Mouse (Mus musculus) heart, embryonic 10.5 days (tissue): ENCODE data around the gene Cttnbp2. TPM values are rescaled to one million over a fixed set of nuclear protein-coding genes. Genes with fewer than 3 reads are reported as not detected.

Source experiments
- DNase-seq: peaks from one replicate; pipeline ENCODE4 v3.0.0-alpha.2; 2017; ENCODE audit warnings: low spot score
- H3K27ac ChIP-seq: fragments of 300-500 bp; sonication (generic); 2 replicates; pipeline ENCODE4 v1.5.1; 2016; ENCODE audit warnings: mild to moderate bottlenecking
- H3K27me3 ChIP-seq: fragments of 300-500 bp; sonication (generic); 2 replicates; pipeline ENCODE4 v1.6.1; 2016; ENCODE audit warnings: mild to moderate bottlenecking; ENCODE audit not compliant: poor library complexity, insufficient read depth, severe bottlenecking
- H3K36me3 ChIP-seq: fragments of 300-500 bp; sonication (generic); 2 replicates; pipeline ENCODE4 v1.6.1; 2016; ENCODE audit warnings: mild to moderate bottlenecking, moderate library complexity
- H3K4me1 ChIP-seq: fragments of 300-500 bp; sonication (generic); 2 replicates; pipeline ENCODE4 v1.6.1; 2016; ENCODE audit warnings: mild to moderate bottlenecking
- H3K4me3 ChIP-seq: fragments of 300-500 bp; sonication (generic); 2 replicates; pipeline ENCODE4 v1.5.1; 2016; ENCODE audit warnings: mild to moderate bottlenecking, moderate library complexity
- H3K9me3 ChIP-seq: fragments of 300-500 bp; sonication (generic); 2 replicates; pipeline ENCODE4 v1.6.1; 2016; ENCODE audit warnings: mild to moderate bottlenecking, moderate library complexity
- WGBS: fragments of 180-500 bp; shearing (Covaris S2); methylation state at CpG from one replicate; pipeline ENCODE4 v1.1.7; 2016; 5-methylcytosine and 5-hydroxymethylcytosine counted together
- polyA plus RNA-seq: library from polyadenylated mRNA; unstranded; fragments of >200 nt; fragmentation: Nextera tagmentation; extraction: Ambion mirVana; gene quantifications from 2 replicates; pipeline ENCODE4 v1.2.1, GENCODE M21; 2016

The Cttnbp2 gene
- polyA plus RNA-seq, 1 experiment from 2014 or later = 9.2 TPM

- Histone ChIP-seq H3K36me3 (0 out of 2 replicates have a peak, but pooled peaks cover 3% of the 10 kb centered on the region), H3K27ac (no peak overlapping the region), H3K27me3 (no peaks in the 10 kb centered on the region), H3K9me3 (no peaks in the 10 kb centered on the region), H3K4me1 (no peaks in the 10 kb centered on the region), H3K4me3 (no peak overlapping the region)
- 69% methylated on average over 6 of the region's 6 CpGs for WGBS
- DNase-seq = no peak
Observed at GRCm38 (mm10) chr6:18492248-18492901, 22.3 kb downstream of the Cttnbp2 start.

DNA sequence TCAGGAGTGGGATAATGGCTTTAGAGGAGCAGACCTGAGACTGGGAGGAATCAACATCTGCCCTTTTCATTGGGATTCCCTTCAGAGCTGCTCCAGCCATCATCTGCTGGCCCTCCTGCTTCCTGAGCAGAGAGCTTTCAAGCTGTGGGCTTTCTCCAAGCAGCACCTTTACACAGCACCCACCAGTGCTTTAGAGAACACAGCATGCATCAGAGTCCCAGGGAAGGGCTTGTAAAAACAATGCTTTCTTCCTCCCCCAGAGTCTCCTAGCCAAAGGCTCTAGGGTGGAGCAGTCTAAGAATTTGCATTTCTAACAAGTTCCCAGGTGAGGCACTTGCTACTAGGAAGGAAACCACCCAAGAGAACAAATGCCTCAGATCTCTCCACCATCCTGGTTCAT is 29.6 kb downstream of the Cttnbp2 start:
- Histone ChIP-seq H3K27ac (no peak overlapping the region), H3K4me3 (no peak overlapping the region), H3K4me1 (no peaks in the 10 kb centered on the region), H3K36me3 (0 out of 2 replicates have a peak, but pooled peaks cover 3% of the 10 kb centered on the region), H3K27me3 (no peaks in the 10 kb centered on the region), H3K9me3 (no peaks in the 10 kb centered on the region)
- DNase-seq = no peak

- Histone ChIP-seq H3K9me3 (no peaks in the 10 kb centered on the region), H3K4me1 (no peaks in the 10 kb centered on the region), H3K27me3 (no peaks in the 10 kb centered on the region), H3K36me3 (0 out of 2 replicates have a peak, but pooled peaks cover 3% of the 10 kb centered on the region), H3K27ac (no peak overlapping the region), H3K4me3 (no peak overlapping the region)
- 84% methylated on average over 5 of the region's 5 CpGs for WGBS
- DNase-seq = no peak
Observed at GRCm38 (mm10) chr6:18484061-18484460, 30.6 kb downstream of the Cttnbp2 start.

DNA sequence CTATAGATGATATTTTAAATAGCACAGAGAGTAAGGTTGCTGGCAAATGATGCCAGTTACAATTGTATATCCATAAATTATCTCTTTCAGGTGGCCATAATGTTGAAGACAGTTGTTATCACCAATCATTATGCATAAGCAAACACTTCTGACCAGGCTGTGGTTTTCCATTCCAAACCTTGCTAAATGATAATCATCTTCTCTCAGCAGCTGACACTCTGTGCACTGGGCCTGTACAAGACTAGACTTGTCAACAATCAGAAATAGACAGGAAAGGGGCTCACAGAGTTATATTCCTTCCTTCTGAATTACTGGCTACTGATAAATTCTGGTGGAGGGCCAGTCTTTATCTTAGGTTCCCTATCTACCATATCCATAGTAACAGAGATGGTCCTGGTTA is 32.1 kb downstream of the Cttnbp2 start:
- no peak for DNase-seq

DNA sequence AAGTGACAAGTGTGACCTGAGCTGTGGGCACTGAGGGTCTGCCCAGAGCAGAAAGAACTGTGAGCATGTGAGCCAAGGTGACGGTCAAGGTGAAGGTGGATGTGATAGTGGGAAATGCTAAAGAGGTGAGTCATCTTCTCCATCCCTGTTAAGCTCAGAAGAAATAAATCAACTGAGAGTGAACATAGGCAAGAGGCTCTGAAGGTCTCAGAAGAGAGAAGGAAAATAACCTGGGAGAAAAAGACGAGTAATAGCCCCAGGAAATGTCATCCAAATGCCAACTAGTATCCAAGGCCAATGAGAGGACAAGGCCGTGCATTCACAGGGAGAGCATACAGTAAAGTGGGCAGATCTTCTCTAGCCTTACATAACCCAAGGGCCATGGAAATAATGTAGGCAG is 32.9 kb downstream of the Cttnbp2 start:
- Histone ChIP-seq H3K36me3 (no peaks in the 10 kb centered on the region), H3K4me3 (no peak overlapping the region), H3K27ac (no peak overlapping the region), H3K9me3 (no peaks in the 10 kb centered on the region), H3K27me3 (no peaks in the 10 kb centered on the region), H3K4me1 (no peaks in the 10 kb centered on the region)
- 65% methylated on average over 3 of the region's 3 CpGs for WGBS
- DNase-seq = no peak

More for the DNA sequence above, 32.1 kb downstream of the Cttnbp2 start:
- no peaks in the 10 kb centered on the region for H3K36me3 ChIP-seq
- H3K9me3 ChIP-seq = no peaks in the 10 kb centered on the region
- H3K27me3 ChIP-seq = no peaks in the 10 kb centered on the region
- H3K27ac ChIP-seq = no peak overlapping the region
- H3K4me1 ChIP-seq = no peaks in the 10 kb centered on the region
- no peak overlapping the region for H3K4me3 ChIP-seq

DNA sequence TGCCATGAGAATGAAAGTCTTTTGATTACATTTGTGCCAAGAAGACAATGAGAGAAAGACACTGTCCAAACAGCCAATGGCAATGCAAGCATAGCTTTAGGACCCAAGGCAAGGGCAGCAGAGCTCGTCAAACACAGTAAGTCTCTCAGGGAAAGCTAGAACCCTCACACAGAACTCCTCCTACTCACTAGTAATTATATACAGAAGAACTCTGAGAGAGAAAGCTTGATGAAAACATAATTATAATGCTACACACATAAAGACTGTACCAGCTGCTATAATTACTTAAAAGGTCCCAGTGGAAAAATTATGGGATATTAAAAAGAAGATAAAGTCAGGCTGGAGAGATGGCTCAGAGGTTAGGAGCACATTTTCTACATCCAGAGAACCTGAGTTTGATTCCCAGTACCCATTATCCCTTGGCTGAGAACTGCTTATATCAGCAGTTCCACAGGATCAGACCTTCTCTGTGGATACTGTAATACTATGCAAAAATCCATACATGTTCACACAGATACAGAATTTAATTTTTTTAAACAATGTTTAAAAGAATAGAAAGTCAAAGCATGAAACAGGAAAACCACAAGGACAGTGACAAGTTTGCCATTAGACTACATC is 37.2 kb downstream of the Cttnbp2 start:
- Histone ChIP-seq H3K27me3 (no peaks in the 10 kb centered on the region), H3K4me3 (no peak overlapping the region), H3K27ac (no peak overlapping the region), H3K9me3 (no peaks in the 10 kb centered on the region), H3K36me3 (no peaks in the 10 kb centered on the region), H3K4me1 (no peaks in the 10 kb centered on the region)
- no peak for DNase-seq
- WGBS = 82% methylated on average over 1 of the region's 1 CpGs

GRCm38 (mm10) chr6:18474983-18475382 is 39.7 kb downstream of the Cttnbp2 start:
- no peak for DNase-seq
- Histone ChIP-seq H3K27ac (no peak overlapping the region), H3K4me1 (no peaks in the 10 kb centered on the region), H3K27me3 (no peaks in the 10 kb centered on the region), H3K4me3 (no peak overlapping the region), H3K9me3 (no peaks in the 10 kb centered on the region), H3K36me3 (no peaks in the 10 kb centered on the region)
- 85% methylated on average over 2 of the region's 2 CpGs for WGBS

GRCm38 (mm10) chr6:18474541-18474940 is 40.1 kb downstream of the Cttnbp2 start:
- Histone ChIP-seq H3K4me1 (no peaks in the 10 kb centered on the region; the same call in 1 of the 2 replicates), H3K36me3 (no peaks in the 10 kb centered on the region), H3K27me3 (no peaks in the 10 kb centered on the region), H3K9me3 (no peaks in the 10 kb centered on the region), H3K27ac (no peak overlapping the region), H3K4me3 (no peak overlapping the region)
- DNase-seq = no peak
- 60% methylated on average over 1 of the region's 1 CpGs for WGBS

GRCm38 (mm10) chr6:18469206-18469605 is 45.4 kb downstream of the Cttnbp2 start:
- 58% methylated on average over 2 of the region's 2 CpGs for WGBS
- Histone ChIP-seq H3K9me3 (no peaks in the 10 kb centered on the region), H3K27ac (no peak overlapping the region), H3K4me3 (no peak overlapping the region), H3K27me3 (no peaks in the 10 kb centered on the region), H3K4me1 (no peaks in the 10 kb centered on the region; the same call in 1 of the 2 replicates), H3K36me3 (no peaks in the 10 kb centered on the region)
- DNase-seq = no peak

DNA sequence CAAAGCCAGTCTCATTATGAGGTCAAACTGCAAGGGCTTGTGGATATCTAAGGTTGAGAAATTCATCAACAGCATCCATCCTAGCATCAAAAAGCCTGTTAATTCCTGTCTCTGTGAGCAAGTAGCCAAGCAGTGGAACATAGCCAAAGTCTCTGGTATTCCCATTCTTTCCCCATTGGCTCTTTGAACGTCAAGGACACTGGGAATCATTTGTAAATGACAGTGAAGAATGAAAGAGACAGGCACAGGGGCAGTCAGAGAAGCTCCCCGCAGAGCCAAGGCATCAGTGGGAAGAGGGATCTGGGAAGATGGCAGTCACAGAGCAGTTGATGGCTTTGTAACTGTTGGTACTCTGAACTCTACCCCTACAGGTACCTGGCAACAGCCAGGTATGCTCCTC is 46.9 kb downstream of the Cttnbp2 start:
- Histone ChIP-seq H3K4me1 (no peaks in the 10 kb centered on the region; the same call in 1 of the 2 replicates), H3K4me3 (no peak overlapping the region), H3K27me3 (no peaks in the 10 kb centered on the region), H3K27ac (no peak overlapping the region), H3K9me3 (no peaks in the 10 kb centered on the region), H3K36me3 (no peaks in the 10 kb centered on the region)
- no peak for DNase-seq
- WGBS = 56% methylated on average over 2 of the region's 2 CpGs

- no peaks in the 10 kb centered on the region for H3K9me3 ChIP-seq
- no peak overlapping the region for H3K27ac ChIP-seq
- no peaks in the 10 kb centered on the region for H3K27me3 ChIP-seq
- no peak overlapping the region for H3K4me3 ChIP-seq
- 0 out of 2 replicates have a peak, but pooled peaks cover 3% of the 10 kb centered on the region for H3K36me3 ChIP-seq
- no peaks in the 10 kb centered on the region; the same call in 1 of the 2 replicates for H3K4me1 ChIP-seq
- DNase-seq = no peak
- WGBS = 70% methylated on average over 7 of the region's 7 CpGs
Observed at GRCm38 (mm10) chr6:18466227-18466626, 48.4 kb downstream of the Cttnbp2 start.

GRCm38 (mm10) chr6:18465626-18466025 is 49.0 kb downstream of the Cttnbp2 start:
- Histone ChIP-seq H3K9me3 (no peaks in the 10 kb centered on the region), H3K36me3 (0 out of 2 replicates have a peak, but pooled peaks cover 3% of the 10 kb centered on the region), H3K27ac (no peak overlapping the region), H3K4me1 (no peaks in the 10 kb centered on the region; the same call in 1 of the 2 replicates), H3K4me3 (no peak overlapping the region), H3K27me3 (no peaks in the 10 kb centered on the region)
- 82% methylated on average over 10 of the region's 10 CpGs for WGBS
- no peak for DNase-seq

DNA sequence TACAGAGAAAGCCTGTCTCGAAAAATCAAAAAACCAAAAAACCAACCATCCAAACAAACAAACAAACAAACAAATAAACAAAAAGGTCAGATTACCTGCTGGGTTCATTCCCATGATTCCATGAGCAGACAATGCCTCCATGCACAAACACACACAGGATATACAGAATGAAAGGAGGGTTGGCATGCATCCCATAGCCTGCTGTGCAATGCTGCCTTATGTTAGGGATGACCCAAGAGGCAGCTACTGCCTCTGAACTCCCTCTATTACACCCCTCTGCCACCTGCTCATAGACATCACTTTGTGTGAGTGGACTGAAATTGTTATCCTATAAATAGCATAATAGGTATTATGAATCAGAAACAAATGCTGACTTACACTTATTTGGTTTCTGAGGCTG is 55.0 kb downstream of the Cttnbp2 start:
- WGBS = 85% methylated on average over 1 of the region's 1 CpGs
- DNase-seq = no peak

More for the DNA sequence above, 55.0 kb downstream of the Cttnbp2 start:
- H3K27ac ChIP-seq = no peak overlapping the region
- 0 out of 2 replicates have a peak, but pooled peaks cover 3% of the 10 kb centered on the region for H3K36me3 ChIP-seq
- no peak overlapping the region for H3K4me3 ChIP-seq
- H3K9me3 ChIP-seq = no peaks in the 10 kb centered on the region
- H3K27me3 ChIP-seq = no peaks in the 10 kb centered on the region
- no peaks in the 10 kb centered on the region for H3K4me1 ChIP-seq
